Mouse (Mus musculus) frontal cortex, postnatal 14 days (tissue): Measurements from ENCODE around the gene Slc4a8.
A peak's percentile ranks its signal among the peaks of the same experiment; 100 is the strongest.
"Not testable (repeated sequence)": the region's sequence is repeated elsewhere in the genome, so short reads cannot be mapped to it uniquely, and the experiment has no call there.

ENCODE experiments used
- DNase-seq, 2 experiments: peaks; one replicate each; pipeline ENCODE4 v3.0.0; 2022; ENCODE audit warnings: low spot score in 2 of 2

Slc4a8 gene

DNA sequence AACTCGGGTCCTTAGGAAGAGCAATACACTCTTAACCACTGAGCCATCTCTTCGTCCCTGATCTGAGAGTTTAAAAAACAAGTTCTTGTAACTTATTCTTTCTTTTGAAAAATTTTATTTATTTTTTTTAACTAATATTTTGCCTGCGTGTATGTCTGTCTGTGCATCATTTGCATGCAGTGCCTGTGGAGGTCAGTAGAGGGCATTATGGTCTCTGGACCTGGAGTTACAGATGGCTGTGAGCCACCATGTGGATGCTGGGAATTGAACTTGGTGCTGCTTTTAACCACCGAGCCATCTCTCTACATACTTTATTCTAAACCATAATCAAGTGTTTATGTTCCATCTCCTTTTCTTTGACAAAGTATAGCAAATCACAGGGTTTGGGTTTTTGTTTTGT is 11.1 kb downstream of the Slc4a8 start:
- DNase-seq: no peak

- DNase-seq: not testable (repeated sequence)
Observed at GRCm38 (mm10) chr15:100773859-100774258, 12.3 kb downstream of the Slc4a8 start.

DNA sequence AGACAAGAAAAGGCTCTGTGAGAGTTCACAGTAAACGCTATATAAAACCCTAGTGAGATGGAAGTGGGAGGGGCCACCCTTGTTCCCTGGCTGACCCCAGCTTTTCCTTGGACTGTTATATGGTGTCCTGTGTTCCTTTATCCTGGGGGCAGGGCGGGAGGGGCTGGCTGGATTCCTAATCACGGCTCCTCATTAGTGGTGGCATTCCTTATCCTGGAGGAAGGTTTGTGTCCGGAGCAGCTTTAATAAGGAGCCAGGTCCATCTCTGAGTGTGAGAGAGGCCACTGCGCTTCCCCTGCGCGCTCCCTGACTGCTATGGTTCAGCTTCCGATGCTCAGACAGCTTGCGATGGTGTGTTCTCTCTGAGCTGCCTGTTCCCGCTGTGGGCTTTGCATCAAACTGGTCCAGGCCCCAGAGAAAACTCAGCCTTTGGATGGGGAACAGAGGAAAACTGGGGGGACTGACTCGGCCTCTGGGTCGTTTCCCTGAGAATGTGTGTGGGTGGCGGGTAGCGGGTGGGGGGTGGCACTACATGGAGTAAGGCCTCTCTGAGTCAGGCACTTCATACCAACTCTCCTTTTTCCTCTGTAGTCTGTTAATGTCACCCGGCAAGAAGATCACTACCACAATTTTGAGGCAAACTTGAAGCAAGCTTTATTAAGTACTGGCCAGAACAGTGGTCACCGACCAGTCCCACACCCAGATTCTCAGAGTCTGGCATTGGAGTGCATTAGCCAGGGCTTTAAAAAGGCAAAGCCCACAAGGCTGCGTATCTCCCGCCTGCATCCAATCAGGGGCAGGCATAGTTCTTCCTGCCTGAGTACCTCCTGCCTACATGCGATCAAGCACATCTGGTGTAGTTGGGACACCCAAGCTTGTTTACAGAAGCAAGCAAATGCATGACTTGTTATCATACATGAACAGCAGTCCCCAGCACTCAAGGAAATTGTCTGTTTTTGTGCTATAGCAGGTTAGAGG is 13.9 kb downstream of the Slc4a8 start:
- DNase-seq: no peak

GRCm38 (mm10) chr15:100776424-100776823 is 14.9 kb downstream of the Slc4a8 start:
- no peak for DNase-seq

DNA sequence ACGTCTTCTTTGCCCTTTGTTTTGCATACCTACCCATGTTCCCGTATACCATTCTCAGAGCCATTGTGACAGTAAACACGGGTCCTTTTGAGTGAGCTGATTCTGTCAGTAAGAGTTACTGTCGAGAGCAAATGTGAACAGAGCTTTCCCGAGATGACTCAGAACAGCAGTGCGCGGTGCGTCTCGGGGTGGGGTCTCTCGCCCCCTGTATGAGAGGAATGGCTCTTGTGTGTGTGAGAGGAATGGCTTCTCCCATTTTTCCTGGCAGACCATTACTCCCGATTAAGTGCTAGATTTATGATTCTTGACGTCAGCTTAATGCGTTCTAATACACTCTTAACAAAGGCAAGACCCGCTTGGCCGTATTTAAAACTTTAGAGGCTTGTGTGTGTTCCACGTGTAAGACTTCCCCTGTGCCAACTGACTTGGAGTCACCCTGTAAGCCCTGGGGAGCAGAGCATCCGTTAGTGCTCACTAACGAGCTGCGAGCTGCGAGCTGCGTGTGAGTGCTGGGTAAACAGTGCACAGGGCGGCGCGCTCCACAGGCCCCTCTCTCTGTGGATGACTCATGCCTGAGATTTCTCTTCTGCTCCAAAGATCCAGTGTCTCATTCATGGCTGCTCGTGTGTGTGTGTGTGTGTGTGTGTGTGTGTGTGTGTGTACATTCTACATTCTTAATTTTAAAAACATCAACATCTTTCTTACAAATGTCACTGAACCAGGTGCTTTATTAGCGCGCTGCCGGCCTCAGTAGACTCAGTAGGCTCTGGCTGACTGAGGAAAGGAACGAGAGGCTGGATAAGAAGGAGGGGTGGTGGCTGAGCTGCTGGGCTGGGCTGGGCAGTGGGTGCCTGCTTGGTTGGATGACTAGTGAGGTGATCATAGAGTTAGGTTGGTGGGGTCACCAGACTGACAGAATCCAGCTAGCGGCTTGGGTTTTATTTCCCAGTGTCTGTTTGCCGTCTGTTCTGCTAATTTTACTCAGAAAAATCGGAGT is 15.8 kb downstream of the Slc4a8 start:
- DNase-seq: no peak

DNA sequence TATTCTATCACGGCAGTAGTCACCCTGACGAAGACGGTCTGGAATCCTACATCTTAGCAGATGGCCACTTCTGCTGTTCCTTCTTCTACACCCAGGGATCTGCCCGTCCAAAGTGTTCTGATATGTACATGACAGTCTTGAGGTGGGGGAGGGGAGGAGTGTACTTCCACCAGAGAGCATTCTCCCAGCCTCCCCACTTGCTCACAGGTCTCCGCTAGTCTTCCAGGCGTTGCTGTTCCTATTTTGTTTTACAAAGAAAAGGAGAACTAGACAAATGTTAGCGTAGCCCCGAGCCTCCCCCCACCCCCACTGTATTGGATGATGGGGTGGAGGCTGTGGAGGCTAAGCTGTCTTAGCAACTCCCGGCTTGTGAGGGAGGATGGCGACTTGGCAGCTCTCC is 18.3 kb downstream of the Slc4a8 start:
- no peak for DNase-seq

GRCm38 (mm10) chr15:100783244-100783987 is 21.9 kb downstream of the Slc4a8 start:
- no peak for DNase-seq

DNA sequence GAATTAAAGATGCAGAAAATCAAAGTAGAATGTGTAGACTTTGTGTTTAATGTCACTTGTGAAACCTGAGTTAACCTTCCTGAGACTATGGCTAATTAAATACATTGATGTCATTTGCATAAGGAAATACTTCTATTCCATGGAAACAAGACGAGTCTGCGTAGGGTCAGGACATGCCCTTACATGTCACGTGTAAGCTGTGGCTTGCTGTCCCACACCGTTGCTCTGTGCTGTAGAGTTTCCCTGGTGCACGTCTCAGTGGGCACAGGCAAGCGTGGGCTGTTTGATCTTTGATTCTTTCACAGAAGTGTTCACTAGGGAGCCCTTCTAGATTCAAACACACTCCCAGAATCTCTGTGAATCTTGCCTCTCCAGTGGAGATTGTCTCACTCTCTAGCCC is 28.7 kb downstream of the Slc4a8 start:
- DNase-seq: no peak

- no peak for DNase-seq
Observed at GRCm38 (mm10) chr15:100792324-100792723, 30.8 kb downstream of the Slc4a8 start.

GRCm38 (mm10) chr15:100800914-100801313 is 39.4 kb downstream of the Slc4a8 start:
- DNase-seq: no peak

DNA sequence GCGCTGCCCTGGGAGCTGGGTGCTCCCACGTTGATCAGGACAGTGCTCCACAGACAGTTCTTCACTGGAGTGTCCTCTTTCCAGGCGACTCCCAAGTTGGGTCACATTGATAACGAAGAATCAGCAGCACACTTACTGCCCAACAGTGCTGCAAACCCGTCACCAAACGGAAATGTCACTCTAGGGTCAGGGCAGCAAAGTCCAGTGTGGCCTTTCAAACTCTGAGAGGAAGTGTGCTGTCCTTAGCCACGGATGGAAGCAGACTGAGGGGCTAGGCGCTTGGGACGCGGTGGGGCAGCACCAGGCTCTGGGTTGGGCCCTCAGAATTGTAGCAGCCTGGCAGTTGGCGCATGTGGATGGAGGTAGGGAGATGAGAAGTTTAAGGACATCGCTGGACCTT is 46.5 kb downstream of the Slc4a8 start:
- DNase-seq: no peak

GRCm38 (mm10) chr15:100808484-100808883 is 46.9 kb downstream of the Slc4a8 start:
- DNase-seq: no peak

- no peak for DNase-seq
Observed at GRCm38 (mm10) chr15:100810243-100810642, 48.7 kb downstream of the Slc4a8 start.

GRCm38 (mm10) chr15:100813501-100813900 is 52.0 kb downstream of the Slc4a8 start:
- DNase-seq: no peak

DNA sequence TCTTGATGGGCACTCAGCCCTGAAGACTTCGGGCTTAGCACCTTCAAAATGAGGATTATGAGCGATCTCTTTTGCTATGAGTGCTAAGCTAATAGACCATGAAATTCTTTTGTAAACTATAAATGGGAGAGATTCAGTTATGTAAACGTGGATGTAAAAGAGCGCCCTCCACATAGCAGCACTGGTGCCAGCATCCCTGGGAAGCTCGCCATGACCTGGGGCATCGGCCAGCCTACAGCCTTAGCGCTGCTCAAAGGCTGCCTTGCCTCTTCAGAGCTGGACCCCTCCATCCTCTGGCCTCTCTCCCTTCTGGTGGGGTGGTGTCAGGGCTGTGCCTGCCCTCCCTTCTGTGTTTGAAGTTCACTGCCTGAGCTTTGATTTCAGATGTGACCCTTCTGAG is 52.5 kb downstream of the Slc4a8 start:
- no peak for DNase-seq

DNA sequence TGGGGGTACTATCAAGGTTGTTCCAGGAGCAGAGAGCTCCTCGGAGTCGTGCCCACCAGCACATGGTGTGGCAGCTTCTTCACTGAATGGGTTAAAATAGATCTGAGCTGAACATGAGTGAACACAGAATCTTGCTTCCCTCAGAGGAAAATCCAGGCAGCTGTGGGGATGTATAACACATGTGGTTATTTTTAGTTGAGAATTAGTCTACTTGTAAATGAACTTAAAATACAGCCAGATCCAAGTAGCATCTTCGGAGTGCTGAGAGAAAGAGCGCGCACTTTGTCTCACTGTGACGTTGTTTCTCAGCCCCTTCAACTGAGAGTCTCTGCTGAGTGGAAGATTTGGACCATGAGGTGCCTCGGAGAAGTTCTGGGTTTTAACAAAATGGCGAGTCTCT is 53.8 kb downstream of the Slc4a8 start:
- DNase-seq: no peak

- DNase-seq: no peak
Observed at GRCm38 (mm10) chr15:100818860-100819259, 57.3 kb downstream of the Slc4a8 start.

- no peak for DNase-seq
Observed at GRCm38 (mm10) chr15:100821824-100822223, 60.3 kb downstream of the Slc4a8 start.

DNA sequence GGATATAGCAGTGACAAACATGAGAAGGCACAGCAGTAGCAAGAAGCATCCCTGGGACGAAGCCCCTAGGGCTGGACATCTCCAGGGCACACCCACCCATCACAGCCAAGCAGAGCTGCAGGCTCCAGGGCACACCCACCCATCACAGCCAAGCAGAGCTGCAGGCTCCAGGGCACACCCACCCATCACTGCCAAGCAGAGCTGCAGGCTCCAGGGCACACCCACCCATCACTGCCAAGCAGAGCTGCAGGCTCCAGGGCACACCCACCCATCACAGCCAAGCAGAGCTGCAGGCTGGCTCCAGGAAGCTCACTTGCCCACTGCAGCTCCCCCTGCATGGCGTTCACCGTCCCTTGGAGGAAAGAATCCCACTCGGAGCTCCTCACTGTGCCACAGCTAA is 60.8 kb downstream of the Slc4a8 start:
- not testable (repeated sequence) for DNase-seq

DNA sequence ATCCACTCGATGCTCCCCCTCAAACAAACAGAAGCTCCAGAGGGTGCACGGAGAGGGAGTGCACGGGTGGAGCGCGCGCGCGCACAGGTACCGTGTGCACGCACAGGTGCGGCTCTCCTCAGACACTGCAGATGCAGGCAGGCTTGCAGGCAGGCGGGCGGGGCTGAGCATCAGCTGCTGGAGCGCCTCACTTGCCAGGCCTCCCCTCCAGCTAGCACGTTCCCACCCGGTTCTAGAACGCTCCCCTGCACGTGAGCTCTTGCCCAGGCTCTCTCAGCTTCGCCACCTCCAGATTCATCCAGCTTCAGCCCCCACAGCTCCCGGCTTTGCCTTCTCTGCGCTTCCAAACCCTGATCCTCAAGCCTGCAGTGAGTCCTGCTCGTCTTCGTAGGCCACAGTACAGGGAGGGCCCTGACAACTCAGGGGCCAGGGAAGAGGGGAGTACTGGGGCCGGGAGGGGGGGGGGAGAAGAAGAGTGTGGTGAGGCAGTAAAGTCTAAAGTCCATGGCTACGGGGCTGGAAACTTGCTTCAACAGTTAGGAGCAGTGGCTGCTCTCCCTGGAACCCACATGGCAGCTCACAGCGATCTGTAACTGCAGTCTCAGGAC is 63.8 kb downstream of the Slc4a8 start:
- peak in 1 of 2 experiments; percentile 58 for DNase-seq

- no peak for DNase-seq
Observed at GRCm38 (mm10) chr15:100826076-100826475, 64.5 kb downstream of the Slc4a8 start.
